Mouse (Mus musculus): Measurements from ENCODE around the gene Tmigd1. TPM values are rescaled to one million over a fixed set of nuclear protein-coding genes. Genes with fewer than 3 reads are reported as not detected.

Tmigd1 gene
- polyA plus RNA-seq, 1 experiment from 2014 or later = 0.17 TPM

DNA sequence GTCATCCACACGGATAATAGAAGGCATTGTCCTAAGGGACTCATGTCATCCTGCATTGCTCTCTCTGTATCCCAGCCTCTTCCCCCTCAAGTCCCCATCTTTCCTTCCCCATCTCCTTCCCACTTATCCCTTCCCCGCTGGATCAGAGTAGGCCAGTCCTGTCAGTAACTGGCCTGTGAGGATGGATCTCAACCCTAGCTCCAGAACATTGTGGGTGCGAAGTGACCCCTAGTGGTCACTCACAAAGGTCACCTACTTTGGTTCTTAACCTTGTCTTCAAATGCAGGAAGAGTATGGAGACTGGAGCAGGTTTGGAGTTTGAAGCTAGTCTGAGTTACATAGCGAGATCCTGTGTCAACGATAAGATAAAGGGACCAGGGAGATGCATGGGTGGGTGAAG is 7.7 kb upstream of the Tmigd1 start:
- Histone ChIP-seq H3K4me3 (ENCODE audit: low read depth, low read length) (no peak overlapping the region), H3K4me1 (replicated peaks; ENCODE audit: control insufficient read depth, insufficient read depth, low read length) (no peaks in the 10 kb centered on the region), H3K27me3 (ENCODE audit: control insufficient read depth, insufficient read depth, low read length) (no peaks in the 10 kb centered on the region), H3K9ac (ENCODE audit: low read depth, low read length) (no peak overlapping the region), H3K36me3 (ENCODE audit: control insufficient read depth, insufficient read depth, low read length) (no peaks in the 10 kb centered on the region), H3K27ac (ENCODE audit: low read depth, low read length) (no peak overlapping the region), H3K9me3 (ENCODE audit: control insufficient read depth, low read length) (no peaks in the 10 kb centered on the region), H3K4me2 (replicated peaks; ENCODE audit: low read depth, low read length) (no peak overlapping the region)
- peak; percentile 66 for DNase-seq (ENCODE audit: low spot score)
- WGBS = 45% methylated on average over 5 of the region's 5 CpGs
- ATAC-seq (ENCODE audit: low FRiP score) = no peak

DNA sequence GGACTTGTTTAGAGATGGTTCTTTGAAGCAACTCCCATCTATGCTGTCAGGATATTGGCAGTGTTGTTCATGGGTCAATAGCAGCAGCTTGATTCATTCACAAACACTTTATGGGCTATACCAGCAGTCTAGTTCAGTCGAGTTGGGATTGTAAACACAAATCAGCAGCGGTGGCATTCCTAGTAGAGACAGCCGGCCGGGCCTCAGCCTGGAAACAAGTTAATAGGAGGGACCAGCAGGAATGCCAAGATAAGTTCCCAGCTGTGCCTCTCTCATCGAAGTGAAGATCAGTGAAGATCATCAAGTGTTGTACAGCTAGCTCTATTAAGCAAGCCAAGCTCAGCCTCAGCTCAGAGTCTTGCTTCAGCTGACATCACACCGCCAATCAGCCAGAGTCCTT is 5.6 kb upstream of the Tmigd1 start:
- no peak overlapping the region for H3K9ac ChIP-seq (ENCODE audit: low read depth, low read length)
- ATAC-seq (ENCODE audit: low FRiP score) (no peak), DNase-seq (ENCODE audit: low spot score) (no peak)
- H3K27me3 ChIP-seq (ENCODE audit: control insufficient read depth, insufficient read depth, low read length) = no peaks in the 10 kb centered on the region
- no peak overlapping the region for H3K4me2 ChIP-seq (replicated peaks; ENCODE audit: low read depth, low read length)
- no peaks in the 10 kb centered on the region for H3K9me3 ChIP-seq (ENCODE audit: control insufficient read depth, low read length)
- no peaks in the 10 kb centered on the region for H3K36me3 ChIP-seq (ENCODE audit: control insufficient read depth, insufficient read depth, low read length)
- H3K4me1 ChIP-seq (replicated peaks; ENCODE audit: control insufficient read depth, insufficient read depth, low read length) = no peaks in the 10 kb centered on the region
- H3K4me3 ChIP-seq (ENCODE audit: low read depth, low read length) = no peak overlapping the region
- WGBS = 81% methylated on average over 6 of the region's 6 CpGs
- H3K27ac ChIP-seq (ENCODE audit: low read depth, low read length) = no peak overlapping the region

DNA sequence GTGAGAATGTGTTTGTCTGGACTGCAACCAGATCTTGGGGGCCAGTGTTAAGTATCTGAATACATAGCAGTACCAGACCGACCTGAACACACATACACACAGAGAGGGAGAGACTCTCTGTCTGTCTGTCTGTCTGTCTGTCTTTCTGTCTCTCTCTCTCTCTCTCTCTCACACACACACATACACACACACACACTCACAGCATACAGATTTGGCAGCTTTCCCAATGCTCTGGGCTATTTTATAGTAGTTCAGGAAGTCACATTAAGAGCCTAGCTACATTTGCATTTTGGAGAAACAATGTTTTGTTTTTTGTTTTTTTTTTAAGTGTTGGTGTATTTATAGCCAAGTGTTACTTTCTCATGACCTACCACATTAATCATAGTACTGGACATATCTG is 4.8 kb upstream of the Tmigd1 start:
- Histone ChIP-seq H3K9ac (ENCODE audit: low read depth, low read length) (no peak overlapping the region), H3K27me3 (ENCODE audit: control insufficient read depth, insufficient read depth, low read length) (no peaks in the 10 kb centered on the region), H3K27ac (ENCODE audit: low read depth, low read length) (no peak overlapping the region), H3K4me1 (replicated peaks; ENCODE audit: control insufficient read depth, insufficient read depth, low read length) (no peaks in the 10 kb centered on the region), H3K36me3 (ENCODE audit: control insufficient read depth, insufficient read depth, low read length) (no peaks in the 10 kb centered on the region), H3K4me3 (ENCODE audit: low read depth, low read length) (no peak overlapping the region), H3K4me2 (replicated peaks; ENCODE audit: low read depth, low read length) (no peak overlapping the region), H3K9me3 (ENCODE audit: control insufficient read depth, low read length) (no peaks in the 10 kb centered on the region)
- ATAC-seq (ENCODE audit: low FRiP score) (no peak), DNase-seq (ENCODE audit: low spot score) (no peak)
- 87% methylated on average over 1 of the region's 1 CpGs for WGBS

DNA sequence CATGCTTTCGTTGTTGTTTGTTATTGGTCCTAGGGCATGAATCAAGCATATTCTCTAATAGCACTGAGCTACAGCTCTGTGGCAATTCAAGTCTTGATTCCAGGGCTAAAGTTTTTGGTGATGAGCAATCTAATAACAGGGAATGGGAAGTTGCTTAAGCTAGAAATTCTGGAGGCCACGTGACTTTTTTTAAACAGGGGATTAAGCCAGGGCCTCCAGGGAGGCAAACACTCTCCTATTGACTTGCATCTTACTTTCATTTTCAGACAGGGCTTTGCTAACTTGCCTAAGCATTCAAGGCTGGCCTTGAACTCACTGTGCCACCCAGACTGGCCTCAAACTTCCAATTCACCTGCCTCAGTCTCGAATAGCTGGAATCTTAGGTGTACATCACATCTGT is 4.1 kb upstream of the Tmigd1 start:
- Histone ChIP-seq H3K36me3 (ENCODE audit: control insufficient read depth, insufficient read depth, low read length) (no peaks in the 10 kb centered on the region), H3K4me2 (replicated peaks; ENCODE audit: low read depth, low read length) (no peak overlapping the region), H3K4me3 (ENCODE audit: low read depth, low read length) (no peak overlapping the region), H3K27me3 (ENCODE audit: control insufficient read depth, insufficient read depth, low read length) (no peaks in the 10 kb centered on the region), H3K27ac (ENCODE audit: low read depth, low read length) (no peak overlapping the region), H3K9ac (ENCODE audit: low read depth, low read length) (no peak overlapping the region), H3K9me3 (ENCODE audit: control insufficient read depth, low read length) (no peaks in the 10 kb centered on the region), H3K4me1 (replicated peaks; ENCODE audit: control insufficient read depth, insufficient read depth, low read length) (no peaks in the 10 kb centered on the region)
- 58% methylated on average over 3 of the region's 3 CpGs for WGBS
- ATAC-seq (ENCODE audit: low FRiP score) (no peak), DNase-seq (ENCODE audit: low spot score) (no peak)

DNA sequence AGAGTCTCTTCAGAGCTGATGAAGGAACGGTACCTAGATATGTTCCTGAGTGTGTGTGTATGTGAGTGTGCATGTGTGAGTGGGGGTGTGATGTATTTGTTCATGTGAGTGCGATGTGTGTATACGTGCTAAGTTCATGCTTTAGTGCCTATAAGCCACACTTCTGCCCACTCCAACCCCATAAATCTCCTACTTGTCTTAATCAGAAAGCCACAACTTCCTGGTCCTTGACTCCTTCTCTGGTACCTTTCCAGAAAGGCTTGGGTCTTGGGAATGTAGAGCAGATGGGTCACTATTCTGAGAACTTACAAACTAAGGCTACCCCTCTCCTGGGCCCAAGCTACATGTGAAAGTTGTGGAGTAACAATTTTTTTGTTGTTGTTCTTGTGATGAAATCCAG is 3.2 kb upstream of the Tmigd1 start:
- H3K4me3 ChIP-seq (ENCODE audit: low read depth, low read length) = no peak overlapping the region
- H3K27ac ChIP-seq (ENCODE audit: low read depth, low read length) = no peak overlapping the region
- H3K4me1 ChIP-seq (replicated peaks; ENCODE audit: control insufficient read depth, insufficient read depth, low read length) = no peaks in the 10 kb centered on the region
- ATAC-seq (ENCODE audit: low FRiP score) (no peak), DNase-seq (ENCODE audit: low spot score) (no peak)
- H3K27me3 ChIP-seq (ENCODE audit: control insufficient read depth, insufficient read depth, low read length) = no peaks in the 10 kb centered on the region
- H3K9me3 ChIP-seq (ENCODE audit: control insufficient read depth, low read length) = no peaks in the 10 kb centered on the region
- no peak overlapping the region for H3K9ac ChIP-seq (ENCODE audit: low read depth, low read length)
- H3K36me3 ChIP-seq (ENCODE audit: control insufficient read depth, insufficient read depth, low read length) = no peaks in the 10 kb centered on the region
- 90% methylated on average over 3 of the region's 3 CpGs for WGBS
- no peak overlapping the region for H3K4me2 ChIP-seq (replicated peaks; ENCODE audit: low read depth, low read length)

DNA sequence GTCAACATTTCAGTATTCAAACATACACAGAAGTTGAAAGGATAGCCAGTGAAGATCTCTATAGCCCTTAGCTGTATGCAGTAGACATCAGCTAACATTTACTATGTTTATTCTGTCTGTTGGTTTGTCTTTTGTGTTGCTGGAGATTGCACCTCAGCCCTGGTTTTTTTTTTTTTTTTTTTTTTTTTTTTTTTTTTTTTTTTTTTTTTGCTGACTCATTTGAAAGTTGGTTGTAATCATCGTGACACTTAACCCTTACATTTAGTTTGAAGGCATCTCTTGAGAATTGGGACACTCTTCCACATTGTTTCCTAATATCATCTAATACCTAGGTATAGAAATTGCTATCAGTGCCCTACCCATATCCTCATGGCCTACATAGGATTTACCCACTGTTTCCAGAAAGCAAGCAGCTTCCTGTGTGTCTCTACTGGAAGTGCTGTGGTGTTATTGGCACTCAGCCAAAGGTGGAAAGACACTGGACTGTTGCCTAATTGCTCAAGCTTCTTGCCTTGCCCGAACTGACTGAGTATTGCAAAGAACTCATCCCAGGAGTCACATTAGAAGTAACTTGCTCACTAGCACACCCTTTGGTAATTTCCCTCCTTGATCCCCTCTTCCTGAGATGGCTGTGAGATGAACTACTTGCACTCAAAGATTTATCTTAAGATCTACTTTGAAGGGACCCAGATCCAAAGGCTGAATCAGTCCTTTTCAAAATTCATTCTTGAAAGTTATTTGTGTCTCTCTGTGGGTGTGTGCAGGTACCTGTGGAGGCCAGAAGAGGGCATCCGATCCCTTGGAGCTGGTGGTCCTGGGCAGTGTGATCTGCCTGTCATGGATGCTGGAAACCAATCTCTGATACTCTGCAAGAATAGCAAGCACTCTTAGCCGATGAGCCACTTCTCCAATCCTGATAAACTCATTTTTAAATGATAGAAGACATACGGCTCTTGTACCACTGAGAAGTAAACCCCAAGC is 1.9 kb upstream of the Tmigd1 start:
- DNase-seq (ENCODE audit: low spot score) (no peak), ATAC-seq (ENCODE audit: low FRiP score) (no peak)
- H3K4me2 ChIP-seq (replicated peaks; ENCODE audit: low read depth, low read length) = no peak overlapping the region
- H3K27ac ChIP-seq (ENCODE audit: low read depth, low read length) = no peak overlapping the region
- H3K9me3 ChIP-seq (ENCODE audit: control insufficient read depth, low read length) = no peaks in the 10 kb centered on the region
- H3K4me1 ChIP-seq (replicated peaks; ENCODE audit: control insufficient read depth, insufficient read depth, low read length) = no peaks in the 10 kb centered on the region
- no peak overlapping the region for H3K4me3 ChIP-seq (ENCODE audit: low read depth, low read length)
- no peak overlapping the region for H3K9ac ChIP-seq (ENCODE audit: low read depth, low read length)
- no peaks in the 10 kb centered on the region for H3K27me3 ChIP-seq (ENCODE audit: control insufficient read depth, insufficient read depth, low read length)
- no peaks in the 10 kb centered on the region for H3K36me3 ChIP-seq (ENCODE audit: control insufficient read depth, insufficient read depth, low read length)
- WGBS = 70% methylated on average over 5 of the region's 5 CpGs

DNA sequence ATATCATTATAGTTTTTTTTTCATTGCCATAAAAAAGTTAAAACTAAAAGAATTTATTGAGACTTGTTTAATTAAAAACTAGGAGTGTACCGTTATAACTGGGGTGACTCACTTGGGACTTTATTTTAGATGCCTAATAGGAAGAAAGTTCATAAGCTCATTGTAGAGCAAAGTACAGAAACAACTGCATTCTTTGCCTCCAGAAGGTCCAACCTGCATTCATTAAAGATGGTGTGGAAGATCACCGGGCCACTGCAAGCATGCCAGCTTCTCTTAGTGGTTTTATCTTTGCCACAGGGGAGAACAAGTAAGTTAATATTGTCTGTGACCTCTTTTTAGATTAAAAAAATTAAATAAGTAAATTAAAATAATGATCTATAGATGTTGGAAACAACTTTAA is 2.4 kb downstream of the Tmigd1 start:
- no peak for ATAC-seq (ENCODE audit: low FRiP score)
- Histone ChIP-seq H3K4me2 (replicated peaks; ENCODE audit: low read depth, low read length) (no peak overlapping the region), H3K4me1 (replicated peaks; ENCODE audit: control insufficient read depth, insufficient read depth, low read length) (no peaks in the 10 kb centered on the region), H3K9me3 (ENCODE audit: control insufficient read depth, low read length) (no peaks in the 10 kb centered on the region), H3K27ac (ENCODE audit: low read depth, low read length) (no peak overlapping the region), H3K36me3 (ENCODE audit: control insufficient read depth, insufficient read depth, low read length) (no peaks in the 10 kb centered on the region), H3K27me3 (ENCODE audit: control insufficient read depth, insufficient read depth, low read length) (no peaks in the 10 kb centered on the region), H3K4me3 (ENCODE audit: low read depth, low read length) (no peak overlapping the region), H3K9ac (ENCODE audit: low read depth, low read length) (no peak overlapping the region)
- DNase-seq (ENCODE audit: low spot score) = no peak
- WGBS = 89% methylated on average over 2 of the region's 2 CpGs

DNA sequence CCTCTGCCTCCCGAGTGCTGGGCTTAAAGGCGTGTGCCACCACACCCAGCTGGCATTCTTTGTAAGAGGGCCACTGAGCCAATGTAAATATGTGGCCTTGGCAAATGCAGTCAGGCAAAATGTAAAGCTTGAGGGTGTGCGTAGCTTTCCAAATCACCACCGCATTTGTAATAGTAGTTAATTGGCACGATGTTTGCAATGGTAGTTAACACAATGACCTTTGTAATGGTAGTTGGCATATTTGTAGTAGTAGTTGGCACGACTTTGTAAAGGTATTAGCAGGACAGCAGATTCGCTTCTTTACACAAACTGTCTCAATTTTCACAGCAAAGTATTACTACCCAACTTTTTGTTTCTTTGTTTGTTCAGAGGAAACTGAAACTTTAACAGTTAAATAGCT is 6.7 kb downstream of the Tmigd1 start:
- H3K36me3 ChIP-seq (ENCODE audit: control insufficient read depth, insufficient read depth, low read length) = no peaks in the 10 kb centered on the region
- H3K9ac ChIP-seq (ENCODE audit: low read depth, low read length) = no peak overlapping the region
- H3K9me3 ChIP-seq (ENCODE audit: control insufficient read depth, low read length) = no peaks in the 10 kb centered on the region
- no peaks in the 10 kb centered on the region for H3K27me3 ChIP-seq (ENCODE audit: control insufficient read depth, insufficient read depth, low read length)
- DNase-seq (ENCODE audit: low spot score) (no peak), ATAC-seq (ENCODE audit: low FRiP score) (no peak)
- H3K4me1 ChIP-seq (replicated peaks; ENCODE audit: control insufficient read depth, insufficient read depth, low read length) = no peaks in the 10 kb centered on the region
- 91% methylated on average over 7 of the region's 7 CpGs for WGBS
- H3K4me2 ChIP-seq (replicated peaks; ENCODE audit: low read depth, low read length) = no peak overlapping the region
- H3K27ac ChIP-seq (ENCODE audit: low read depth, low read length) = no peak overlapping the region
- no peak overlapping the region for H3K4me3 ChIP-seq (ENCODE audit: low read depth, low read length)

Measured in hindbrain, embryonic 11.5 days (tissue).